Mouse (Mus musculus) midbrain, embryonic 14.5 days (tissue): ENCODE results near the gene Naa80. TPM values are rescaled to one million over a fixed set of nuclear protein-coding genes. Genes with fewer than 3 reads are reported as not detected.
A peak's percentile ranks its signal among the peaks of the same experiment; 100 is the strongest.

Experiments used
- ATAC-seq: fragments of 200-750 bp; cut with Nextera tagmentation; 2 replicates; pipeline ENCODE4 v1.8.0; 2017; ENCODE audit warnings: moderate number of reproducible peaks, moderate library complexity; ENCODE audit not compliant: low FRiP score, low TSS enrichment
- DNase-seq: peaks from one replicate; pipeline ENCODE4 v3.0.0-alpha.2; 2015
- H3K27ac ChIP-seq: fragments of 300-500 bp; sonication (generic); replicated peaks from 2 replicates; pipeline ENCODE4 v1.5.1; 2014; ENCODE audit warnings: mild to moderate bottlenecking, low read depth, low read length, moderate library complexity
- H3K27me3 ChIP-seq: fragments of 300-500 bp; sonication (generic); 2 replicates; pipeline ENCODE4 v1.6.1; 2014; ENCODE audit warnings: low read length, control low read depth, mixed read lengths; ENCODE audit not compliant: control insufficient read depth, insufficient read depth
- H3K36me3 ChIP-seq: fragments of 300-500 bp; sonication (generic); 2 replicates; pipeline ENCODE4 v1.6.1; 2014; ENCODE audit warnings: low read length, control low read depth; ENCODE audit not compliant: control insufficient read depth, insufficient read depth
- H3K4me1 ChIP-seq: fragments of 300-500 bp; sonication (generic); 2 replicates; pipeline ENCODE4 v1.6.1; 2014; ENCODE audit warnings: mild to moderate bottlenecking, antibody characterized with exemption, low read length, control low read depth; ENCODE audit not compliant: control insufficient read depth, insufficient read depth
- H3K4me2 ChIP-seq: fragments of 300-500 bp; sonication (generic); 2 replicates; pipeline ENCODE4 v1.6.1; 2014; ENCODE audit warnings: mild to moderate bottlenecking, low read length, moderate library complexity
- H3K4me3 ChIP-seq: fragments of 300-500 bp; sonication (generic); replicated peaks from 2 replicates; pipeline ENCODE4 v1.5.1; 2014; ENCODE audit warnings: low read depth, low read length
- H3K9ac ChIP-seq: fragments of 300-500 bp; sonication (generic); replicated peaks from 2 replicates; pipeline ENCODE4 v1.6.1; 2014; ENCODE audit warnings: mild to moderate bottlenecking, low read length, moderate library complexity
- H3K9me3 ChIP-seq: fragments of 300-500 bp; sonication (generic); 2 replicates; pipeline ENCODE4 v1.6.1; 2016; ENCODE audit warnings: low read length, control low read depth, mixed read lengths; ENCODE audit not compliant: control insufficient read depth
- WGBS: fragments of 180-500 bp; shearing (Covaris S2); extraction: QIAGEN DNeasy Blood & Tissue Kit; methylation state at CpG from one replicate; pipeline ENCODE4 v1.1.7; 2014; 5-methylcytosine and 5-hydroxymethylcytosine counted together
- polyA plus RNA-seq: library from polyadenylated mRNA; unstranded; fragments of >200 nt; fragmentation: Nextera tagmentation; extraction: Ambion mirVana; gene quantifications from 2 replicates; pipeline ENCODE4 v1.2.1, GENCODE M21; 2014

The Naa80 gene
- polyA plus RNA-seq, 1 experiment from 2014 or later: 14.1 TPM

DNA sequence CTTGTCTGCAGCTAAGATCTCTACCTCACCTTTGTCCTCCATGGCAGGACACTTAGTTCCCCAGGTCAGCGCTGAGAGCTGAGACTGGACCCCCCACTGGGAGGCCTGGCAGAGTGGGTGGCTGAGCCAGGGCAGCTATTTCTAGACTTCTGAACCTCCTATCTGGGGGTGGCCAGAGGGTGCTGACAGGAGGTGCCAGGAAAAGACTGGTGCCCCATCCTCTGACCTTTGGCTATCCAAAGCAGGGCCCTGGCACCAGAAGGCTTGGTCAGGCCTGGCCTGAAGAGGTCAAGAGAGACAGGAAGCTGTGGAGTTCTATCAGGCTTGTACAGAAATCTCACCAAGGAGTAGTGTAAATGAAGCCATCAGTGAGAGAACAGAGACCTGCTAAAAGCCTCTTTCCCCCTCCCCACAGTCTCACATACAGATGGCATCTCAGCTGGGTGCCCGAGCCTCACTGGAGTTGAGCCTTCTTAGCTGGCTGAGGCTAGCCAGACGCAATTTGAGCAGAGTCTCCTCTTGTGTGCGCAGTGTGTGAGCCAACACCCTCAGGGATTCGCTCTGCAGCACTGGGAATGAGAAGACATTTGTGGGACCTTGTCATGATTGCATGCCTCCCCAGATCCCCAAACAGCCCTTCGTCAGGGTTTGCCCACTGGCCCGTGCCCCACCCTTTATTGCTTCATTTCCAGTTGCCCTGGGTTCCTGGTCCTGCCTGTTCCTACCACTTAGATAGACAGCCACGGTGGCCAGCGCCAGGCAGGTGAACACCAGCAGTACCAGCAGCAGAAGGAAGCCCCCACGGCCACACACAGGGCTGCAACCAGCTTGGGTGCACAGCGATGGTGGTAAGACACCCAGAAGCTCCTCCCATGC lies 14.7 kb downstream of the Naa80 start:
- 83% methylated on average over 11 of the region's 11 CpGs for WGBS
- H3K36me3 ChIP-seq: peaks cover 42% of the 10 kb centered on the region
- H3K4me1 ChIP-seq: peaks cover 4% of the 10 kb centered on the region
- DNase-seq (no peak), ATAC-seq (no peak)
- no peaks in the 10 kb centered on the region for H3K9me3 ChIP-seq
- no peak overlapping the region for H3K9ac ChIP-seq
- H3K27ac ChIP-seq: no peak overlapping the region
- no peak overlapping the region for H3K4me2 ChIP-seq
- H3K27me3 ChIP-seq: no peaks in the 10 kb centered on the region
- H3K4me3 ChIP-seq: no peak overlapping the region

DNA sequence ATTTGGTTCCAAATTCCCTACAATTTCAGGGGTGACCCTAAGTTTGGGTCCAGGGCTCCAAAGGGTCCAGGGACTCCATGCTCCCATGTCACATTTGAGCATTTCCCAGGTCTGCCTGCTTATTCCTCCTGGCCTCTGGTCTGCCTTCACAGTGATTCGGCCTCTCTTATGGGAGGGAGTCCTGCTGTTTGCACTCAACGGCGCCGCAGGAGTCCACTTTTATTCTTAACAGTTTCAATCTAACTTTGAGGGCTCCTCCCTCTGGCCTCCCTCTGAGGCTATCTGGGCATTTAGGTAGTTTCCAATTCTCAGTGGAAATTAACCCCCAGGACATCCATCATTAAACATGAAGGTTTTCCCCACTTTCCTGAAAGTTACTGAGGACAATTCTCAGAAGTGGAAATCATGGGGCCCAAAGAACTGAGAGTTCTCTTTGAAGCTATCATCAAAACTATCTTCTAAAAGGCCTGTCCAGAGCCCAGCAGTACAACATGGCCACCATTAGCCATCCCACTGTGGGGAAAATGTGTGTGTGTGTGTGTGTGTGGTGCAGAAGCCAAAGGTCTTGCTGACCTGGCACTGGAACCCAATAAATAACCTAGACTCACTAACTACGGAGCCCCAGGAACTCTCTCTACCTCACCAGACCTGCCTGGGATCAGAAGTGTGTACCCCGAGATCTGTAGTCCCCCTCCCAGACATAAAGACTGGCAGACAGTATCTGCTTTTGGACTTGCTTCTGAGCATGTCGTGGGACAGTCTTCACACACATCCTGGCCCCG lies 15.8 kb downstream of the Naa80 start:
- Histone ChIP-seq H3K9ac (no peak overlapping the region), H3K4me2 (no peak overlapping the region), H3K27ac (no peak overlapping the region), H3K9me3 (no peaks in the 10 kb centered on the region), H3K4me1 (no peaks in the 10 kb centered on the region), H3K27me3 (no peaks in the 10 kb centered on the region), H3K36me3 (peaks cover 42% of the 10 kb centered on the region), H3K4me3 (no peak overlapping the region)
- DNase-seq (no peak), ATAC-seq (no peak)
- WGBS: 79% methylated on average over 8 of the region's 8 CpGs

- ATAC-seq (no peak), DNase-seq (no peak)
- H3K9me3 ChIP-seq: no peaks in the 10 kb centered on the region
- no peak overlapping the region for H3K9ac ChIP-seq
- no peak overlapping the region for H3K27ac ChIP-seq
- H3K4me2 ChIP-seq: no peak overlapping the region
- no peaks in the 10 kb centered on the region for H3K27me3 ChIP-seq
- peaks cover 20% of the 10 kb centered on the region for H3K36me3 ChIP-seq
- H3K4me1 ChIP-seq: no peaks in the 10 kb centered on the region
- 90% methylated on average over 11 of the region's 11 CpGs for WGBS
- no peak overlapping the region for H3K4me3 ChIP-seq
Observed at GRCm38 (mm10) chr9:107596619-107597569, 18.2 kb downstream of the Naa80 start.

DNA sequence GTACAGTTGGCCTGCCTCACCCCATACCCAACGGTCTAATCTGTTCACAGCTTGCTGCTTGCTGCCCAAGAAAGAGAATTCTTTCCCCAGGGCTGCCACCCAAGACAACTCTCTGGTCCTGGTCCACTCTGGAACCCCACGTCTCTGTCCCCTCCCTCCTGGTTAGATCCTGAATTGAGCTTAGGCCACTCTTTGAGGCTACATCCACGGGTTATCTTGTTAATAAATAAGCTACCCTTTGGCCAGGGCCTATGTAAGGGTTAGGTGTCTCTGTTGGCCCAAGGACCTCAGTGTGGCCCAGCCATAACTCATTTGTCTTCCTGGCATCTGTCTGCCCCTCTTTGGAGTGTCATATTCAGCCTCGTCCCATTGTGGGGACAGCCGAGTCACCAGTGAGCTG lies 19.7 kb downstream of the Naa80 start:
- H3K4me2 ChIP-seq: no peak overlapping the region
- H3K9ac ChIP-seq: no peak overlapping the region

GRCm38 (mm10) chr9:107599433-107599832 lies 20.7 kb downstream of the Naa80 start:
- 90% methylated on average over 9 of the region's 9 CpGs for WGBS
- Histone ChIP-seq H3K4me2 (no peak overlapping the region), H3K27me3 (no peaks in the 10 kb centered on the region), H3K4me1 (0 out of 2 replicates have a peak, but pooled peaks cover 5% of the 10 kb centered on the region), H3K36me3 (no peaks in the 10 kb centered on the region), H3K4me3 (no peak overlapping the region), H3K27ac (no peak overlapping the region), H3K9me3 (no peaks in the 10 kb centered on the region), H3K9ac (no peak overlapping the region)
- ATAC-seq (no peak), DNase-seq (no peak)

More for the DNA sequence above, 19.7 kb downstream of the Naa80 start:
- Histone ChIP-seq H3K4me3 (no peak overlapping the region), H3K9me3 (no peaks in the 10 kb centered on the region), H3K27ac (no peak overlapping the region), H3K4me1 (0 out of 2 replicates have a peak, but pooled peaks cover 5% of the 10 kb centered on the region), H3K36me3 (peaks cover 10% of the 10 kb centered on the region; the same call in 1 of the 2 replicates), H3K27me3 (no peaks in the 10 kb centered on the region)
- no peak for DNase-seq
- ATAC-seq: no peak
- 86% methylated on average over 5 of the region's 5 CpGs for WGBS

- Histone ChIP-seq H3K27me3 (no peaks in the 10 kb centered on the region), H3K27ac (no peak overlapping the region), H3K9ac (no peak overlapping the region), H3K4me1 (0 out of 2 replicates have a peak, but pooled peaks cover 9% of the 10 kb centered on the region), H3K36me3 (no peaks in the 10 kb centered on the region), H3K4me2 (no peak overlapping the region), H3K4me3 (no peak overlapping the region), H3K9me3 (no peaks in the 10 kb centered on the region)
- peak; percentile 61 for DNase-seq
- ATAC-seq: no peak
- WGBS: 75% methylated on average over 14 of the region's 14 CpGs
Observed at GRCm38 (mm10) chr9:107599842-107600241, 21.2 kb downstream of the Naa80 start.

DNA sequence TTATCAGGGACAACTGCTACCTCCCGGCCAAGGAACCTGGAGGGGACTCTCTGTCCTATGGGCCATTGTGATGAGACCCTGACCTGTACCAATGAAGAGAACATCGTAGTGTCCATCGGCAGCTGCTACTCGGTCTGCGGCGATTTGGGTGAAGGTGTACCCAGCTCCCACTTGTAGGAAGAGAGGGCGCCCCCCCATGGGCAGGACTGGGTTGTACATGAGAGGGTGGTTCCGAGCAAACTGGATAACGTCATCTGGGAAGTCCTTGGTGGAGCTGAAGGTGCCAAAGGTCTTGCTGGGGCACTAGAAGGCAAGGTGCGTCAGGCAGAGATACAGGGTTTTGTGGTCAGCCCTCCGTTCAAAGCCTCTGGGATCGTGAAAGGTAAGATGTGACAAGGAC lies 22.1 kb downstream of the Naa80 start:
- no peak overlapping the region for H3K27ac ChIP-seq
- H3K4me2 ChIP-seq: no peak overlapping the region
- no peaks in the 10 kb centered on the region for H3K9me3 ChIP-seq
- H3K4me3 ChIP-seq: no peak overlapping the region
- H3K36me3 ChIP-seq: no peaks in the 10 kb centered on the region
- DNase-seq (no peak), ATAC-seq (no peak)
- no peaks in the 10 kb centered on the region for H3K27me3 ChIP-seq
- H3K9ac ChIP-seq: no peak overlapping the region
- 83% methylated on average over 12 of the region's 12 CpGs for WGBS
- H3K4me1 ChIP-seq: 0 out of 2 replicates have a peak, but pooled peaks cover 12% of the 10 kb centered on the region

DNA sequence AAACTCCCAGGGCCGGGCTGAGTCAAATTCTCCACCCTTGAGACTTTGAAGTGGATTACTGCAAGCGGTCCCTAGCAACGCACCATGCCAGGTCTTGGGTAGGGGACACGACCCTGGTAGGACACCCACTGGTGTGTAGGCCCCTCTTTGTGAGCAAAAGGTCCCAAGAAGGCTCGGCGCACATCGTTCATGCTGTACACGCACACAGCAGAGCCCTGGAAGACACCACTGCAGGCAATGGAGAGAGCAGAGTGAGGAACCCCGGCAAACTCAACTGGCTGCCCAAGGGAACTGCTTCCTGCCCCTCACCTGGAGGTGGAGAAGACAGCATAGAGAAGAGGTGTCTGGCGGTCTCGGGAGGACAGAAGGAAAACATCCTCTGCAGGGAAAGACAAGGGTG lies 22.6 kb downstream of the Naa80 start:
- Histone ChIP-seq H3K36me3 (no peaks in the 10 kb centered on the region), H3K4me2 (no peak overlapping the region), H3K27ac (no peak overlapping the region), H3K9me3 (no peaks in the 10 kb centered on the region), H3K4me1 (0 out of 2 replicates have a peak, but pooled peaks cover 12% of the 10 kb centered on the region), H3K9ac (no peak overlapping the region), H3K27me3 (no peaks in the 10 kb centered on the region), H3K4me3 (no peak overlapping the region)
- ATAC-seq (no peak), DNase-seq (no peak)
- 90% methylated on average over 11 of the region's 11 CpGs for WGBS
